Mouse (Mus musculus) MEL (cell line): ENCODE measurements around the gene Qtrt2. TPM values are rescaled to one million over a fixed set of nuclear protein-coding genes. Genes with fewer than 3 reads are reported as not detected.
A peak's percentile ranks its signal among the peaks of the same experiment; 100 is the strongest.

Experiments
- DNase-seq: peaks from one replicate; pipeline ENCODE4 v3.0.0; 2011; ENCODE audit warnings: low read depth, low spot score
- H3K27ac ChIP-seq: 2 replicates; pipeline ENCODE4 v1.5.1; 2012; ENCODE audit warnings: low read depth, mild to moderate bottlenecking, control low read depth, low read length, moderate library complexity; ENCODE audit not compliant: control insufficient read depth
- H3K27me3 ChIP-seq, 2 experiments: fragments of 150-350 bp in 1 of 2; sonication (generic) in 1 of 2; 2 replicates each; pipeline ENCODE4 v1.6.1; 2012; ENCODE audit warnings: low read length in 2 of 2, mild to moderate bottlenecking in 2 of 2, improper control_type of control experiment in 1 of 2, moderate library complexity in 1 of 2; ENCODE audit not compliant: insufficient read depth in 2 of 2, control insufficient read depth in 1 of 2
- H3K36me3 ChIP-seq, 2 experiments: 2 replicates each; pipeline ENCODE4 v1.6.1; 2012 to 2014; ENCODE audit warnings: low read length in 2 of 2, improper control_type of control experiment in 1 of 2, inconsistent platforms in 1 of 2, mild to moderate bottlenecking in 1 of 2; ENCODE audit not compliant: insufficient read depth in 2 of 2, control insufficient read depth in 1 of 2
- H3K4me1 ChIP-seq, 2 experiments: fragments of 150-350 bp in 1 of 2; sonication (generic) in 1 of 2; 2 replicates each; pipeline ENCODE4 v1.6.1; 2012; ENCODE audit warnings: low read length in 2 of 2, improper control_type of control experiment in 1 of 2, mild to moderate bottlenecking in 1 of 2; ENCODE audit not compliant: insufficient read depth in 2 of 2, control insufficient read depth in 1 of 2
- H3K4me3 ChIP-seq, 2 experiments: fragments of 150-350 bp in 1 of 2; sonication (generic) in 1 of 2; 2 replicates each; pipeline ENCODE4 v1.5.1; 2012; ENCODE audit warnings: low read depth in 2 of 2, low read length in 2 of 2, mild to moderate bottlenecking in 2 of 2, moderate library complexity in 2 of 2, control low read depth in 1 of 2, improper control_type of control experiment in 1 of 2; ENCODE audit not compliant: control insufficient read depth in 1 of 2, insufficient read depth in 1 of 2
- H3K79me2 ChIP-seq: 2 replicates; pipeline ENCODE4 v1.6.1; 2012; ENCODE audit warnings: mild to moderate bottlenecking, low read length, moderate library complexity; ENCODE audit not compliant: control insufficient read depth, poor library complexity, insufficient read depth
- H3K9ac ChIP-seq: 2 replicates; pipeline ENCODE4 v1.6.1; 2012; ENCODE audit warnings: low read depth, mild to moderate bottlenecking, control low read depth, low read length, moderate library complexity; ENCODE audit not compliant: control insufficient read depth, poor library complexity, severe bottlenecking
- H3K9me3 ChIP-seq: fragments of 150-350 bp; sonication (generic); replicated peaks from 2 replicates; pipeline ENCODE4 v1.6.1; 2012; ENCODE audit warnings: mild to moderate bottlenecking, low read length, improper control_type of control experiment, moderate library complexity; ENCODE audit not compliant: insufficient read depth
- BHLHE40 ChIP-seq: IDR thresholded peaks from 2 replicates; pipeline ENCODE4 v1.6.1; 2012; ENCODE audit warnings: low read depth, mild to moderate bottlenecking, inconsistent platforms, low read length, improper control_type of control experiment, borderline replicate concordance
- CTCF ChIP-seq, 3 experiments: IDR thresholded peaks in 2 of 3; conservative IDR thresholded peaks in 1 of 3; 2 replicates each; pipeline ENCODE4 v1.5.1; 2011 to 2012; ENCODE audit warnings: low read length in 3 of 3, low read depth in 2 of 3, mild to moderate bottlenecking in 2 of 3, improper control_type of control experiment in 1 of 3, inconsistent platforms in 1 of 3, mixed read lengths in 1 of 3, moderate library complexity in 1 of 3; ENCODE audit not compliant: control insufficient read depth in 1 of 3, insufficient read depth in 1 of 3, poor library complexity in 1 of 3, severe bottlenecking in 1 of 3
- ELF1 ChIP-seq: IDR thresholded peaks from 2 replicates; pipeline ENCODE4 v1.6.1; 2014; ENCODE audit warnings: low read depth, mild to moderate bottlenecking, inconsistent platforms, low read length, improper control_type of control experiment, moderate library complexity
- EP300 ChIP-seq, 2 experiments: IDR thresholded peaks; 2 replicates each; pipeline ENCODE4 v1.6.1; 2011; ENCODE audit warnings: improper control_type of control experiment in 2 of 2, low read length in 2 of 2, low read depth in 1 of 2, mild to moderate bottlenecking in 1 of 2
- GABPA ChIP-seq: IDR thresholded peaks from 2 replicates; pipeline ENCODE4 v1.6.1; 2012; ENCODE audit warnings: low read depth, mild to moderate bottlenecking, inconsistent platforms, low read length, improper control_type of control experiment, moderate library complexity
- GATA1 ChIP-seq: IDR thresholded peaks from 2 replicates; pipeline ENCODE4 v1.6.1; 2011; ENCODE audit warnings: low read depth, low read length, improper control_type of control experiment
- HCFC1 ChIP-seq: IDR thresholded peaks from 2 replicates; pipeline ENCODE4 v1.6.1; 2012; ENCODE audit warnings: low read depth, mild to moderate bottlenecking, inconsistent platforms, low read length, improper control_type of control experiment, moderate library complexity
- MAFK ChIP-seq: IDR thresholded peaks from 2 replicates; pipeline ENCODE4 v1.6.1; 2011; ENCODE audit warnings: low read depth, mild to moderate bottlenecking, low read length, improper control_type of control experiment, borderline replicate concordance
- MYB ChIP-seq: IDR thresholded peaks from 2 replicates; pipeline ENCODE4 v1.6.1; 2011; ENCODE audit warnings: mild to moderate bottlenecking, low read depth, low read length, improper control_type of control experiment
- MYC ChIP-seq: IDR thresholded peaks from 2 replicates; pipeline ENCODE4 v1.6.1; 2011; ENCODE audit warnings: low read depth, mild to moderate bottlenecking, low read length, improper control_type of control experiment, moderate library complexity
- NELFE ChIP-seq: IDR thresholded peaks from 2 replicates; pipeline ENCODE4 v1.6.1; 2011; ENCODE audit warnings: low read depth, low read length, improper control_type of control experiment
- NRF1 ChIP-seq: IDR thresholded peaks from 2 replicates; pipeline ENCODE4 v1.6.1; 2014; ENCODE audit warnings: low read depth, mild to moderate bottlenecking, inconsistent platforms, low read length, improper control_type of control experiment, moderate library complexity; ENCODE audit not compliant: poor library complexity, insufficient read depth, severe bottlenecking
- POLR2A ChIP-seq, 2 experiments: IDR thresholded peaks; 2 replicates each; pipeline ENCODE4 v1.6.1; 2011 to 2012; ENCODE audit warnings: low read length in 2 of 2, mild to moderate bottlenecking in 2 of 2, control low read depth in 1 of 2, improper control_type of control experiment in 1 of 2, low read depth in 1 of 2, moderate library complexity in 1 of 2; ENCODE audit not compliant: control insufficient read depth in 1 of 2, insufficient read depth in 1 of 2, poor library complexity in 1 of 2
- POLR2AphosphoS5 ChIP-seq: IDR thresholded peaks from 2 replicates; pipeline ENCODE4 v1.6.1; 2012; ENCODE audit warnings: low read depth, borderline replicate concordance, mild to moderate bottlenecking, inconsistent platforms, low read length, moderate library complexity, mixed read lengths
- RAD21 ChIP-seq: IDR thresholded peaks from 2 replicates; pipeline ENCODE4 v1.6.1; 2011; ENCODE audit warnings: mild to moderate bottlenecking, low read depth, low read length, improper control_type of control experiment
- RCOR1 ChIP-seq: IDR thresholded peaks from 2 replicates; pipeline ENCODE4 v1.6.1; 2012; ENCODE audit warnings: low read depth, mild to moderate bottlenecking, inconsistent platforms, low read length, improper control_type of control experiment
- SIN3A ChIP-seq: IDR thresholded peaks from 2 replicates; pipeline ENCODE4 v1.6.1; 2012; ENCODE audit warnings: low read length, improper control_type of control experiment, inconsistent platforms
- SMC3 ChIP-seq: IDR thresholded peaks from 2 replicates; pipeline ENCODE4 v1.6.1; 2011; ENCODE audit warnings: low read depth, low read length, improper control_type of control experiment
- TAL1 ChIP-seq: IDR thresholded peaks from 2 replicates; pipeline ENCODE4 v1.6.1; 2012; ENCODE audit warnings: mild to moderate bottlenecking, inconsistent platforms, low read length, moderate library complexity, mixed read lengths
- TBP ChIP-seq: IDR thresholded peaks from 2 replicates; pipeline ENCODE4 v1.8.0; 2011; ENCODE audit warnings: low read depth, low read length, improper control_type of control experiment
- TCF12 ChIP-seq: IDR thresholded peaks from 2 replicates; pipeline ENCODE4 v1.6.1; 2014; ENCODE audit warnings: low read depth, mild to moderate bottlenecking, inconsistent platforms, low read length, improper control_type of control experiment, moderate library complexity
- USF1 ChIP-seq: IDR thresholded peaks from 2 replicates; pipeline ENCODE4 v1.6.1; 2014; ENCODE audit warnings: low read depth, mild to moderate bottlenecking, inconsistent platforms, low read length, improper control_type of control experiment, moderate library complexity
- ZC3H11A ChIP-seq: IDR thresholded peaks from 2 replicates; pipeline ENCODE4 v1.6.1; 2012; ENCODE audit warnings: low read depth, mild to moderate bottlenecking, inconsistent platforms, low read length, improper control_type of control experiment
- polyA plus RNA-seq, 2 experiments: library from polyadenylated mRNA; stranded (reverse) in 1 of 2; unstranded in 1 of 2; fragments of >175 nt in 1 of 2; fragments of >200 nt in 1 of 2; gene quantifications; 2 replicates each; pipeline versions ENCODE4 v1.2.1 to v1.2.4; 2012; ENCODE audit warnings: low replicate concordance in 2 of 2, low read depth in 1 of 2; ENCODE audit not compliant: insufficient read length in 2 of 2, insufficient read depth in 1 of 2, missing spikeins in 1 of 2
- total RNA-seq: library from RNA; depleted of rRNA; stranded (reverse); fragments of 300-350 nt; gene quantifications from 2 replicates; pipeline ENCODE4 v1.2.3, GENCODE M21; 2012

Qtrt2 gene
- total and polyA plus RNA-seq, 3 experiments, result 37.6 to 68.4 (median 47.9) TPM

- no peaks in the 10 kb centered on the region for H3K9me3 ChIP-seq
- peak; percentile 63 for TF ChIP-seq SMC3
- peak; percentile 38 for TF ChIP-seq RAD21
- TF ChIP-seq SIN3A, result no peak
- no peak for TF ChIP-seq TAL1
- TF ChIP-seq ZC3H11A, result 0 out of 2 replicates have a peak, but pooled peaks have one; percentile 7
- peak; percentile 57 to 68 (median 59) for TF ChIP-seq CTCF (IDR thresholded peaks at IDR 0.05 in 2 of 3, conservative IDR thresholded peaks at IDR 0.05 in 1 of 3; ENCODE audit: control insufficient read depth in 1 of 3, insufficient read depth in 1 of 3, low read depth in 2 of 3, low read length in 3 of 3, poor library complexity in 1 of 3, severe bottlenecking in 1 of 3)
- TF ChIP-seq NELFE, result no peak
- no peak for TF ChIP-seq NRF1
- no peaks in the 10 kb centered on the region; a peak in 1 of 4 replicates for H3K36me3 ChIP-seq
- peak; percentile 56 for DNase-seq
- H3K4me1 ChIP-seq, result no peaks in the 10 kb centered on the region
- no peaks in the 10 kb centered on the region for H3K27me3 ChIP-seq
- H3K4me3 ChIP-seq, result no peak overlapping the region
- H3K9ac ChIP-seq, result no peak overlapping the region
- no peak overlapping the region for H3K27ac ChIP-seq
- H3K79me2 ChIP-seq, result no peaks in the 10 kb centered on the region
Observed at GRCm38 (mm10) chr16:43908881-43909280, 17.7 kb downstream of the Qtrt2 start.

DNA sequence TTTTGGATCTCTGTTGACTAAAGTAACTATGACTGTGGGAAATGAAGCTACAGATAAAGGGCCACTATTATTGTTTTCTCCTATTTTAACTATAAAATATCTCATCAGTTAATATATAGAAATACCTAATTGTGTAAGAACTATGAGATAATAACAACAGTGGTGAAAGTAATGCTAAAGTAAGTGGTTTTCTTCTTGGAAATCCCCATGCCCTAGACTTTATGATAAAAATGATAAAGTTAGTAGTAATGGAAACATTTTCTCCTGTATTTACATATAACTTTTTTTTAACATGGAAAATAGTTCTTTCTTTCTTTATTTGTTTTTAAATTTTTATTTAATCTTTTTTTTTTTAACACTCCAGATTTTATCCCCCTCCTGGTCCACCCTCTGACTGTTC, 26.0 kb downstream of the Qtrt2 start:
- Histone ChIP-seq H3K4me1 (peaks cover 0 to 2% of the 10 kb centered on the region in 2 experiments; a peak in 1 of 4 replicates), H3K9ac (no peak overlapping the region), H3K79me2 (no peaks in the 10 kb centered on the region), H3K27ac (no peak overlapping the region), H3K9me3 (no peaks in the 10 kb centered on the region), H3K27me3 (no peaks in the 10 kb centered on the region), H3K4me3 (no peak overlapping the region)
- no peak for DNase-seq
- TF ChIP-seq NRF1 (no peak), NELFE (no peak), HCFC1 (no peak), MAFK (no peak), RCOR1 (no peak), GABPA (no peak), RAD21 (no peak)
- TF ChIP-seq, all 39 proteins: peak for 0
- H3K36me3 ChIP-seq, result peaks cover 0 to 9% of the 10 kb centered on the region in 2 experiments; a peak in 2 of 4 replicates

DNA sequence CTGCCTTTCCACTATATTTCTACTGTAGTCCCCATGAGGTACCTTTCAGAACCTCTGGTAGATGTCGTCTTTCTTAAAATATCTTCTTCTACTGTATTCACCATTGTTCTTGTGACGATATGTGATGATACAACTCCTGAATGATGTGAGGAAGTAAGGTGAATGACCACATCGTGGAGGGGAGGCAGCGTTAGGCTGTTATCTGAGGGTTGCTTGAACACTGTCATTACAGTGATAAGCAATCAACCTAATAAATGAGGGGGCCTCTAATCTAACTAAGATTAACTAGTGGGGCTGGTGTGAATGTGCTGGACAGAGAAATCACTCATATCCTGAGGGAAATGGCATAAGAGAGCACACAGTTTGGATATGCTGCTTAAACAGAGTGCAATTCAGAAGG, 26.5 kb downstream of the Qtrt2 start:
- H3K27ac ChIP-seq, result no peak overlapping the region
- H3K9ac ChIP-seq, result no peak overlapping the region
- DNase-seq, result peak; percentile 32

More for the DNA sequence above, 26.5 kb downstream of the Qtrt2 start:
- Histone ChIP-seq H3K9me3 (no peaks in the 10 kb centered on the region), H3K79me2 (no peaks in the 10 kb centered on the region), H3K4me1 (peaks cover 0 to 2% of the 10 kb centered on the region in 2 experiments; a peak in 1 of 4 replicates), H3K4me3 (no peak overlapping the region), H3K27me3 (no peaks in the 10 kb centered on the region), H3K36me3 (peaks cover 0 to 9% of the 10 kb centered on the region in 2 experiments; a peak in 2 of 4 replicates)
- no peak for TF ChIP-seq BHLHE40
- no peak for TF ChIP-seq POLR2A (IDR thresholded peaks at IDR 0.05; ENCODE audit: control insufficient read depth in 1 of 2, insufficient read depth in 1 of 2, low read depth in 1 of 2, low read length in 2 of 2, poor library complexity in 1 of 2)
- TF ChIP-seq NELFE, result no peak
- TF ChIP-seq USF1, result no peak
- no peak for TF ChIP-seq HCFC1
- TF ChIP-seq TBP, result no peak
- TF ChIP-seq GATA1, result peak; percentile 87
- peak; percentile 65 to 70; a peak in 3 of 4 replicates for TF ChIP-seq EP300 (IDR thresholded peaks at IDR 0.05; ENCODE audit: low read depth in 1 of 2, low read length in 2 of 2)
- no peak for TF ChIP-seq ELF1
- TF ChIP-seq MYC, result no peak
- TF ChIP-seq MYB, result no peak
- TF ChIP-seq SMC3, result no peak
- peak; percentile 44; the same call in 1 of the 2 replicates for TF ChIP-seq TCF12
- TF ChIP-seq POLR2AphosphoS5, result no peak
- TF ChIP-seq GABPA, result no peak
